Mouse (Mus musculus) liver, adult 2 months (tissue): ENCODE results near the gene Car8.

ENCODE experiments used
- CTCF ChIP-seq: fragments of 200-500 bp; IDR thresholded peaks from 2 replicates; pipeline ENCODE4 v1.5.1; 2011; ENCODE audit warnings: low read depth, low read length, control low read depth
- POLR2A ChIP-seq: fragments of 200-500 bp; IDR thresholded peaks from 2 replicates; pipeline ENCODE4 v1.6.1; 2011; ENCODE audit warnings: low read length, control low read depth; ENCODE audit not compliant: insufficient read depth; ENCODE audit errors: extremely low read depth

DNA sequence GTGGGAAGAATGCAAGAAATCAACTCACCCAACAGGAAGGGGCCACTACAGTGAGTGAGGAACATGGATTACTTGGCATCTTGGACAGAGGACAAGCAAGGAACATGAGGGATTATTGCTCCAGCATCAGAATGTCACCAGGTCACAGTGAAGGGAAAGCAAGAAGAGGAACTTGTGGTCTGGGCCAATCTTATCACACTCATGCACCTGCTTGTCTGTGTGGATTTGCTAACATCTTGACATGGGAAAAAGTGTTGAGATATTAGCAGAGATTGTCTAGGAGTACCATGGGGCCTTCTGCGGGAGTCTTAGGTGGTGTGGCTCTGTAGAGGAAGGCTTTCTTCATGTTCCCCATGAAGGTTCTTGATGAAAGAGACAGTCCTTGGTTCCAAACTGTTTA lies 46.1 kb upstream of the Car8 start:
- no peak for TF ChIP-seq POLR2A
- TF ChIP-seq CTCF: no peak
